Mouse (Mus musculus) stomach, postnatal 0 days (tissue): ENCODE measurements around the gene Disp2. TPM values are rescaled to one million over a fixed set of nuclear protein-coding genes. Genes with fewer than 3 reads are reported as not detected.

ENCODE experiments used
- ATAC-seq: fragments of 200-750 bp; cut with Nextera tagmentation; 2 replicates; pipeline ENCODE4 v1.8.0; 2017; ENCODE audit not compliant: low FRiP score, low TSS enrichment
- DNase-seq: peaks from one replicate; pipeline ENCODE4 v3.0.0-alpha.2; 2016; ENCODE audit warnings: low spot score
- H3K27ac ChIP-seq: fragments of 300-500 bp; sonication (generic); replicated peaks from 2 replicates; pipeline ENCODE4 v1.5.1; 2014; ENCODE audit warnings: mild to moderate bottlenecking, control low read depth
- H3K27me3 ChIP-seq: fragments of 300-500 bp; sonication (generic); 2 replicates; pipeline ENCODE4 v1.6.1; 2014; ENCODE audit warnings: low read length; ENCODE audit not compliant: control insufficient read depth, insufficient read depth
- H3K36me3 ChIP-seq: fragments of 300-500 bp; sonication (generic); 2 replicates; pipeline ENCODE4 v1.6.1; 2014; ENCODE audit warnings: low read length, mixed read lengths; ENCODE audit not compliant: control insufficient read depth, insufficient read depth
- H3K4me1 ChIP-seq: fragments of 300-500 bp; sonication (generic); replicated peaks from 2 replicates; pipeline ENCODE4 v1.6.1; 2014; ENCODE audit warnings: antibody characterized with exemption; ENCODE audit not compliant: control insufficient read depth, insufficient read depth
- H3K4me2 ChIP-seq: fragments of 300-500 bp; sonication (generic); replicated peaks from 2 replicates; pipeline ENCODE4 v1.6.1; 2014; ENCODE audit warnings: low read depth, mild to moderate bottlenecking, control low read depth, moderate library complexity
- H3K4me3 ChIP-seq: fragments of 300-500 bp; sonication (generic); 2 replicates; pipeline ENCODE4 v1.5.1; 2014; ENCODE audit warnings: low read depth, low read length, control low read depth
- H3K9ac ChIP-seq: fragments of 300-500 bp; sonication (generic); 2 replicates; pipeline ENCODE4 v1.6.1; 2014; ENCODE audit warnings: mild to moderate bottlenecking, low read length, control low read depth, mixed read lengths
- H3K9me3 ChIP-seq: fragments of 300-500 bp; sonication (generic); 2 replicates; pipeline ENCODE4 v1.6.1; 2016; ENCODE audit warnings: low read length; ENCODE audit not compliant: control insufficient read depth
- CTCF ChIP-seq: IDR thresholded peaks from 2 replicates; pipeline ENCODE4 v1.5.1; 2016; ENCODE audit warnings: antibody characterized with exemption, low read depth, mild to moderate bottlenecking, moderate library complexity
- EP300 ChIP-seq: optimal IDR thresholded peaks from 2 replicates; pipeline ENCODE3; 2016; ENCODE audit warnings: antibody characterized with exemption
- WGBS: fragments of 180-500 bp; shearing (Covaris S2); extraction: QIAGEN DNeasy Blood & Tissue Kit; methylation state at CpG from one replicate; pipeline ENCODE4 v1.1.7; 2014; 5-methylcytosine and 5-hydroxymethylcytosine counted together
- polyA plus RNA-seq: library from polyadenylated mRNA; unstranded; fragments of >200 nt; fragmentation: Nextera tagmentation; extraction: Ambion mirVana; gene quantifications from 2 replicates; pipeline ENCODE4 v1.2.1, GENCODE M21; 2015

Gene Disp2
- polyA plus RNA-seq, 1 experiment from 2014 or later = 1.1 TPM

- Histone ChIP-seq H3K9me3 (no peaks in the 10 kb centered on the region), H3K36me3 (no peaks in the 10 kb centered on the region), H3K4me1 (peaks cover 4% of the 10 kb centered on the region; the same call in 1 of the 2 replicates), H3K4me3 (no peak overlapping the region), H3K9ac (no peak overlapping the region), H3K4me2 (no peak overlapping the region), H3K27ac (no peak overlapping the region), H3K27me3 (no peaks in the 10 kb centered on the region)
- no peak for ATAC-seq
- no peak for DNase-seq
- WGBS = 63% methylated on average over 3 of the region's 3 CpGs
- no peak for TF ChIP-seq CTCF
- no peak for TF ChIP-seq EP300
Observed at GRCm38 (mm10) chr2:118740341-118740740, 39.2 kb upstream of the Disp2 start.

GRCm38 (mm10) chr2:118741183-118741582, 38.3 kb upstream of the Disp2 start:
- Histone ChIP-seq H3K9ac (no peak overlapping the region), H3K27ac (no peak overlapping the region), H3K4me1 (peaks cover 4% of the 10 kb centered on the region; the same call in 1 of the 2 replicates), H3K4me2 (no peak overlapping the region), H3K36me3 (no peaks in the 10 kb centered on the region), H3K27me3 (no peaks in the 10 kb centered on the region), H3K9me3 (no peaks in the 10 kb centered on the region), H3K4me3 (no peak overlapping the region)
- 58% methylated on average over 9 of the region's 9 CpGs for WGBS
- DNase-seq (no peak), ATAC-seq (no peak)
- TF ChIP-seq EP300 = no peak
- TF ChIP-seq CTCF = no peak

GRCm38 (mm10) chr2:118743261-118743943, 36.1 kb upstream of the Disp2 start:
- TF ChIP-seq EP300 (no peak), CTCF (peak; percentile 86)
- H3K36me3 ChIP-seq = 0 out of 2 replicates have a peak, but pooled peaks cover 1% of the 10 kb centered on the region
- H3K9me3 ChIP-seq = no peaks in the 10 kb centered on the region
- H3K4me1 ChIP-seq = peaks cover 4% of the 10 kb centered on the region; the same call in 1 of the 2 replicates
- H3K9ac ChIP-seq = no peak overlapping the region
- H3K4me2 ChIP-seq = no peak overlapping the region
- ATAC-seq = no peak
- H3K27me3 ChIP-seq = no peaks in the 10 kb centered on the region
- no peak overlapping the region for H3K4me3 ChIP-seq
- 23% methylated on average over 8 of the region's 8 CpGs for WGBS
- no peak overlapping the region for H3K27ac ChIP-seq
- no peak for DNase-seq

GRCm38 (mm10) chr2:118744621-118745020, 34.9 kb upstream of the Disp2 start:
- DNase-seq = no peak
- Histone ChIP-seq H3K4me3 (no peak overlapping the region; the same call in 1 of the 2 replicates), H3K27ac (no peak overlapping the region), H3K36me3 (0 out of 2 replicates have a peak, but pooled peaks cover 2% of the 10 kb centered on the region), H3K4me1 (peaks cover 4% of the 10 kb centered on the region; the same call in 1 of the 2 replicates), H3K27me3 (no peaks in the 10 kb centered on the region), H3K4me2 (peak overlapping the region; percentile 99; the same call in 1 of the 2 replicates), H3K9ac (no peak overlapping the region), H3K9me3 (no peaks in the 10 kb centered on the region)
- WGBS = 19% methylated on average over 7 of the region's 7 CpGs
- TF ChIP-seq CTCF = no peak
- no peak for TF ChIP-seq EP300
- ATAC-seq = no peak

- Histone ChIP-seq H3K36me3 (0 out of 2 replicates have a peak, but pooled peaks cover 2% of the 10 kb centered on the region), H3K27ac (peak within 1 kb of the TSS; percentile 84), H3K9ac (peak within 1 kb of the TSS; percentile 93), H3K4me2 (peak within 1 kb of the TSS; percentile 99), H3K27me3 (no peaks in the 10 kb centered on the region), H3K9me3 (no peaks in the 10 kb centered on the region), H3K4me3 (peak within 1 kb of the TSS; percentile 80), H3K4me1 (peaks cover 4% of the 10 kb centered on the region; the same call in 1 of the 2 replicates)
- ATAC-seq (peak; percentile 90), DNase-seq (peak; percentile 90)
- under 1% methylated on average over 44 of the region's 57 CpGs for WGBS
- TF ChIP-seq CTCF = 0 out of 2 replicates have a peak, but pooled peaks have one; percentile 7
- TF ChIP-seq EP300 = no peak
Observed at GRCm38 (mm10) chr2:118745232-118745884, 34.2 kb upstream of the Disp2 start, which contains the start of gene Inafm2. Inafm2 (plus strand) TSS chr2:118745758.
